In genomic region chr10:59982379-59982873, GRCm38 (mm10) we compare ENCODE assay signal across 16 mouse cellular contexts. TPM values are rescaled to one million over a fixed set of nuclear protein-coding genes. Genes with fewer than 3 reads are reported as not detected.
DNase-seq lines count a peak whose midpoint lies in the region; ATAC-seq and TF ChIP-seq lines count a peak whose summit lies in the region.
"Had no signal": no experiment of that assay in that cellular context is flagged by ENCODE, and none has a peak within 500 bp of the region (broad histone marks: within the 10 kb centered on the region; RNA-seq: fewer than 3 reads in every experiment).

No protein-coding gene starts in this region.

- intact Hi-C loops in heart, adult 2 months (cut with DNase I): no loop called here

- peaks cover 42% of the 10 kb centered on the region for H3K4me1 ChIP-seq in heart, adult 2 months (ENCODE audit: control insufficient read depth, insufficient read depth, low read length)
- peaks cover 25% of the 10 kb centered on the region for H3K4me1 ChIP-seq in limb, embryonic 12.5 days (replicated peaks)
- H3K4me1 ChIP-seq in limb, embryonic 10.5 days: peaks cover 25% of the 10 kb centered on the region
- peaks cover 31 to 80% of the 10 kb centered on the region in 2 experiments for H3K4me1 ChIP-seq in CH12.LX (ENCODE audit: control insufficient read depth in 1 of 2, insufficient read depth in 2 of 2)

- peaks cover 10% of the 10 kb centered on the region for H3K36me3 ChIP-seq in heart, adult 2 months (ENCODE audit: control insufficient read depth, insufficient read depth, low read length)
- H3K36me3 ChIP-seq in limb, embryonic 12.5 days: peaks cover 34% of the 10 kb centered on the region
- H3K36me3 ChIP-seq in limb, embryonic 10.5 days: peaks cover 35% of the 10 kb centered on the region
- peaks cover 11 to 29% of the 10 kb centered on the region in 2 experiments for H3K36me3 ChIP-seq in CH12.LX (replicated peaks in 1 of 2; ENCODE audit: control insufficient read depth in 1 of 2, insufficient read depth in 1 of 2, low read length in 1 of 2)

- no peaks in the 10 kb centered on the region for H3K79me2 ChIP-seq in heart, adult 2 months (replicated peaks; ENCODE audit: control insufficient read depth, insufficient read depth, low read length)
- no peaks in the 10 kb centered on the region for H3K79me2 ChIP-seq in CH12.LX (replicated peaks; ENCODE audit: control insufficient read depth, extremely low read depth, insufficient read depth, poor library complexity, severe bottlenecking)

- H3K27ac ChIP-seq in heart, adult 2 months: peak overlapping the region; percentile 91
- 0 out of 2 replicates have a peak overlapping the region, but pooled peaks have one; percentile 17 for H3K27ac ChIP-seq in limb, embryonic 12.5 days
- no peak overlapping the region for H3K27ac ChIP-seq in limb, embryonic 10.5 days
- peak overlapping the region; percentile 37; the same call in 1 of the 2 replicates for H3K27ac ChIP-seq in CH12.LX (ENCODE audit: insufficient read depth, low read depth)
- H3K27ac ChIP-seq: midbrain, embryonic 10.5 days; neural tube, embryonic 13.5 days had no signal

- no peak for ATAC-seq in limb, embryonic 12.5 days (ENCODE audit: insufficient number of reproducible peaks, insufficient read depth, low FRiP score, low TSS enrichment, low read depth)
- ATAC-seq: forebrain, embryonic 14.5 days had no signal

- no peak for TF ChIP-seq POLR2A in heart, adult 2 months (IDR thresholded peaks at IDR 0.05; ENCODE audit: insufficient read depth, low read depth, low read length)
- TF ChIP-seq POLR2A in CH12.LX (IDR thresholded peaks at IDR 0.05; ENCODE audit: low read depth, low read length): no peak

- no peak overlapping the region for H3K4me2 ChIP-seq in limb, embryonic 12.5 days
- H3K4me2 ChIP-seq in CH12.LX (ENCODE audit: insufficient read depth, low read depth, poor library complexity, severe bottlenecking): no peak overlapping the region
- H3K4me2 ChIP-seq: neural tube, embryonic 13.5 days had no signal

- H3K9me3 ChIP-seq in limb, embryonic 12.5 days: no peaks in the 10 kb centered on the region
- no peaks in the 10 kb centered on the region for H3K9me3 ChIP-seq in limb, embryonic 10.5 days (replicated peaks)
- no peaks in the 10 kb centered on the region for H3K9me3 ChIP-seq in CH12.LX (replicated peaks; ENCODE audit: low read length)
- H3K9me3 ChIP-seq: midbrain, embryonic 10.5 days; neural tube, embryonic 13.5 days had no signal

- 58% methylated on average over 12 of the region's 12 CpGs for WGBS in heart, adult 2 months
- 91% methylated on average over 12 of the region's 12 CpGs for WGBS in limb, embryonic 12.5 days
- 95% methylated on average over 12 of the region's 12 CpGs for WGBS in limb, embryonic 10.5 days

- dilution Hi-C loops in CH12.LX (cut with MboI; ENCODE audit: extremely low pct_ligation_motif_present, extremely low pct_unique_long_range_greater_than_20kb, low sequenced_read_pairs): no loop called here

- no peak for TF ChIP-seq RAD21 in CH12.LX (IDR thresholded peaks at IDR 0.05; ENCODE audit: low read depth, low read length)

- 0 out of 2 replicates have a peak, but pooled peaks have one; percentile 25 for TF ChIP-seq EP300 in heart, adult 2 months (IDR thresholded peaks at IDR 0.05; ENCODE audit: insufficient read depth, low read depth, low read length)
- TF ChIP-seq EP300 in CH12.LX (IDR thresholded peaks at IDR 0.05; ENCODE audit: low read length): no peak

- DNase-seq in heart, adult 2 months: peak in 1 of 2 experiments; percentile 43
- DNase-seq in heart, adult 8-10 months (ENCODE audit: low spot score): no peak
- no peak for DNase-seq in limb, embryonic 10.5 days (ENCODE audit: low spot score)
- no peak for DNase-seq in CH12.LX (ENCODE audit: extremely low read depth)
- peak; percentile 41 for DNase-seq in naive thymus-derived CD4-positive, alpha-beta T cell, adult 2 months (ENCODE audit: low read depth)
- DNase-seq in embryo, embryonic 9.5 days (ENCODE audit: extremely low spot score): no peak
- DNase-seq in urinary bladder, adult 18-20 months (ENCODE audit: low spot score in 2 of 2): no peak
- DNase-seq: cerebellum, postnatal 25 days; kidney, adult 2 months; kidney, postnatal 36 days; lung, postnatal 14 days; right cerebral cortex, postnatal 14 days had no signal

- H3K27me3 ChIP-seq in heart, adult 2 months (ENCODE audit: control insufficient read depth, insufficient read depth, low read length): no peaks in the 10 kb centered on the region
- H3K27me3 ChIP-seq in limb, embryonic 12.5 days: no peaks in the 10 kb centered on the region
- no peaks in the 10 kb centered on the region for H3K27me3 ChIP-seq in limb, embryonic 10.5 days (ENCODE audit: low read depth, poor library complexity, severe bottlenecking)
- H3K27me3 ChIP-seq in CH12.LX (replicated peaks): no peaks in the 10 kb centered on the region
- H3K27me3 ChIP-seq: neural tube, embryonic 13.5 days had no signal

- in situ Hi-C loops in CH12.LX (cut with MboI; ENCODE audit: low pct_ligation_motif_present, low pct_unique_long_range_greater_than_20kb, low sequenced_read_pairs): loop anchor here (5.0 kb wide), 1 partner anchor 35 kb away; no protein-coding TSS in a partner anchor

- TF ChIP-seq CTCF in heart, adult 2 months (IDR thresholded peaks at IDR 0.05): no peak
- no peak for TF ChIP-seq CTCF in CH12.LX (conservative IDR thresholded peaks at IDR 0.05 in 1 of 2, IDR thresholded peaks at IDR 0.05 in 1 of 2; ENCODE audit: low read depth in 2 of 2, low read length in 2 of 2)

- no peak overlapping the region for H3K9ac ChIP-seq in heart, adult 2 months (ENCODE audit: low read depth, low read length)
- no peak overlapping the region for H3K9ac ChIP-seq in limb, embryonic 12.5 days (replicated peaks)
- H3K9ac ChIP-seq in CH12.LX (ENCODE audit: insufficient read depth, low read depth): no peak overlapping the region
- H3K9ac ChIP-seq: neural tube, embryonic 13.5 days had no signal

- H3K4me3 ChIP-seq in heart, adult 2 months: no peak overlapping the region
- H3K4me3 ChIP-seq in limb, embryonic 12.5 days (replicated peaks): no peak overlapping the region
- H3K4me3 ChIP-seq in limb, embryonic 10.5 days: no peak overlapping the region
- no peak overlapping the region for H3K4me3 ChIP-seq in CH12.LX (replicated peaks in 1 of 3; ENCODE audit: low read depth in 2 of 3, low read length in 2 of 3, poor library complexity in 1 of 3)
- H3K4me3 ChIP-seq: midbrain, embryonic 10.5 days; neural tube, embryonic 13.5 days had no signal

TF ChIP-seq in CH12.LX, 34 proteins besides CTCF, POLR2A, EP300 and RAD21:
- 0 out of 2 replicates have a peak, but pooled peaks have one; percentile 38 for TF ChIP-seq POLR2AphosphoS2 (IDR thresholded peaks at IDR 0.05; ENCODE audit: low read depth, low read length)
- no peak for TF ChIP-seq JUND (conservative IDR thresholded peaks at IDR 0.05; ENCODE audit: low read depth, low read length)

RNA-seq across cellular contexts. Expression of gene Ascc1, which starts 20.2 kb away (rescaled TPM):
- 10 to 100 TPM; 20.5 to 24.1 TPM for total RNA-seq in heart, adult 2 months (2021)
- 22.5 and 36.6 TPM in 2 replicates for polyA plus RNA-seq in heart, adult 2 months (2012; rRNA removed)
- total RNA-seq in heart, adult 8-10 months (2022): 10 to 100 TPM; 22.3 to 26.7 (median 24.4) TPM
- 44.2 and 46.7 TPM in 2 replicates for polyA plus RNA-seq in limb, embryonic 12.5 days (2016; fragmentation: Nextera tagmentation; extraction: Ambion mirVana)
- polyA plus RNA-seq in limb, embryonic 10.5 days (2016; fragmentation: Nextera tagmentation; extraction: Ambion mirVana): 32.1 and 36.5 TPM in 2 replicates
- total RNA-seq in CH12.LX (2012; rRNA removed) (18.1 and 25.4 TPM in 2 replicates), CH12.LX (2014; rRNA removed) (20.1 and 21.0 TPM in 2 replicates)
- 25.5 and 30.7 TPM in 2 replicates for polyA plus RNA-seq in CH12.LX (2012; ENCODE audit: insufficient read length, low read depth)

RNA-seq across cellular contexts. Expression of gene Anapc16, which starts 20.5 kb away (rescaled TPM):
- 10 to 100 TPM; 58.6 to 70.1 TPM for total RNA-seq in heart, adult 2 months (2021)
- polyA plus RNA-seq in heart, adult 2 months (2012; rRNA removed): 90.3 and 103 TPM in 2 replicates
- total RNA-seq in heart, adult 8-10 months (2022): 10 to 100 TPM; 59.0 to 88.1 (median 74.3) TPM
- polyA plus RNA-seq in limb, embryonic 12.5 days (2016; fragmentation: Nextera tagmentation; extraction: Ambion mirVana): 126 and 132 TPM in 2 replicates
- 103 and 111 TPM in 2 replicates for polyA plus RNA-seq in limb, embryonic 10.5 days (2016; fragmentation: Nextera tagmentation; extraction: Ambion mirVana)
- total RNA-seq in CH12.LX (2012; rRNA removed) (66.4 and 67.6 TPM in 2 replicates), CH12.LX (2014; rRNA removed) (64.9 and 65.3 TPM in 2 replicates)
- 43.9 and 50.8 TPM in 2 replicates for polyA plus RNA-seq in CH12.LX (2012; ENCODE audit: insufficient read length, low read depth)

RNA-seq across cellular contexts. Expression of gene Ddit4, which starts 30.8 kb away (rescaled TPM):
- total RNA-seq in heart, adult 2 months (2021): 100 to 1,000 TPM in 1 of 2 experiments, 10 to 100 TPM in 1; 70.7 to 219 TPM
- polyA plus RNA-seq in heart, adult 2 months (2012; rRNA removed): 48.0 and 55.5 TPM in 2 replicates
- 10 to 100 TPM; 22.1 to 74.4 (median 55.6) TPM for total RNA-seq in heart, adult 8-10 months (2022)
- polyA plus RNA-seq in limb, embryonic 12.5 days (2016; fragmentation: Nextera tagmentation; extraction: Ambion mirVana): 90.7 and 91.8 TPM in 2 replicates
- polyA plus RNA-seq in limb, embryonic 10.5 days (2016; fragmentation: Nextera tagmentation; extraction: Ambion mirVana): 30.3 and 58.7 TPM in 2 replicates
- total RNA-seq in CH12.LX (2012; rRNA removed) (45.7 and 136 TPM in 2 replicates), CH12.LX (2014; rRNA removed) (37.5 and 50.6 TPM in 2 replicates)
- polyA plus RNA-seq in CH12.LX (2012; ENCODE audit: insufficient read length, low read depth): 38.9 and 39.5 TPM in 2 replicates
